Mouse (Mus musculus) spleen, postnatal 4 days (tissue): Measurements from ENCODE around the gene Prkar1a.

ENCODE experiments used
- DNase-seq, 2 experiments: peaks; one replicate each; pipeline ENCODE4 v3.0.0; 2022; ENCODE audit warnings: low spot score in 2 of 2

Gene Prkar1a

GRCm38 (mm10) chr11:109705336-109706054 is 56.3 kb downstream of the Prkar1a start:
- no peak for DNase-seq

GRCm38 (mm10) chr11:109706055-109706412 is 56.8 kb downstream of the Prkar1a start:
- no peak for DNase-seq

- DNase-seq, result no peak
Observed at GRCm38 (mm10) chr11:109706586-109706985, 57.4 kb downstream of the Prkar1a start.

GRCm38 (mm10) chr11:109707442-109707841 is 58.2 kb downstream of the Prkar1a start:
- DNase-seq, result no peak

- DNase-seq, result no peak
Observed at GRCm38 (mm10) chr11:109708786-109709185, 59.6 kb downstream of the Prkar1a start.

- DNase-seq, result no peak
Observed at GRCm38 (mm10) chr11:109709501-109709900, 60.3 kb downstream of the Prkar1a start.

GRCm38 (mm10) chr11:109714341-109715247 is 65.4 kb downstream of the Prkar1a start:
- DNase-seq, result no peak

- DNase-seq, result no peak
Observed at GRCm38 (mm10) chr11:109715311-109715781, 66.1 kb downstream of the Prkar1a start.

- DNase-seq, result no peak
Observed at GRCm38 (mm10) chr11:109716981-109717380, 67.8 kb downstream of the Prkar1a start.

GRCm38 (mm10) chr11:109717448-109717847 is 68.2 kb downstream of the Prkar1a start:
- no peak for DNase-seq

- no peak for DNase-seq
Observed at GRCm38 (mm10) chr11:109717966-109718895, 69.0 kb downstream of the Prkar1a start.
